Mouse (Mus musculus): ENCODE results near the gene Gm21970. TPM values are rescaled to one million over a fixed set of nuclear protein-coding genes. Genes with fewer than 3 reads are reported as not detected.

The Gm21970 gene
- total RNA-seq (2021): not detected
- long read RNA-seq, experiment 1, partial matches to known transcripts: 0 of 2 reads
- long read RNA-seq, experiment 1, other reads (novel, unspliced or antisense): 2 of 2 reads
- long read RNA-seq, experiment 2: 0 reads

DNA sequence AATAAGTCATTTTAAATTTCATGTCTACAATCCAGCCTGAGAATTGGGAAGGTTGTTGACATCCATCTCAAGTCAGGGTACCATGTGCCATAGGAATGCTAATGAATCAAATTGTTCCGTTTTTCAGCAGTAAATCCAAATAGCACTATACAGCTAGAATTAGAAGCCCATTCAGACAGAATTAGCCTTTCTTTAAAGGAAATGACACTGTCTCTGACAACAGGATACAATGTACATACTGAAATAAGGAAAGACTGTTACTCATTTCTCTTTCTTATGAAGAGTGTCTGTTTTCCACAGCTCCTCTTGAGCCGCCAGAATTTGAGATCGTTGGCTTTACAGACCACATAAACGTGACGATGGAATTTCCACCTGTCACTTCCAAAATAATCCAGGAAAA is at the start of gene Gm21970:
Gene Gm21970, plus strand, starts transcription at position 301 of the 400 bp plus-strand sequence.
- DNase-seq: no peak
- intact Hi-C loops (cut with DNase I): no loop called here

DNA sequence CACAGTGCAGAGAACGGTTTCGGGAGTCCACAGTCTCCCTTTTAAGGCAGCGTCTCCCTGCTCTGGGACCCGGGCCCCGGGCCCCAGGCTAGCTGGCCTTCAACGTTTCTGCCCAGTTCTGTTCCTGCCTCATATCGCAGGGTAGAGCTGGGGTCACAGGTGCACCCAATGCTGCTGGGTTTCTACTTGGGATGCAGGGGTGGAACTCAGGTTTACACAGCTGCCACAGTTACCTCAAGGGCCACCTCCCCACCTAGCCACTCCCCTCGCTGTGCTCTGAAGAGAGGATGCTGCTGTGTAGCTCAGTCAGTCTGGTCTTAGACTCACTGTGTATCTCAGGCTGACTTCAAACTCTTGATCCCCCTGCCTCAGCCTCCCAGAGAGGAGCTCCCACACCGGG is 45.0 kb upstream of the Gm21970 start:
- intact Hi-C loops (cut with DNase I): no loop called here

DNA sequence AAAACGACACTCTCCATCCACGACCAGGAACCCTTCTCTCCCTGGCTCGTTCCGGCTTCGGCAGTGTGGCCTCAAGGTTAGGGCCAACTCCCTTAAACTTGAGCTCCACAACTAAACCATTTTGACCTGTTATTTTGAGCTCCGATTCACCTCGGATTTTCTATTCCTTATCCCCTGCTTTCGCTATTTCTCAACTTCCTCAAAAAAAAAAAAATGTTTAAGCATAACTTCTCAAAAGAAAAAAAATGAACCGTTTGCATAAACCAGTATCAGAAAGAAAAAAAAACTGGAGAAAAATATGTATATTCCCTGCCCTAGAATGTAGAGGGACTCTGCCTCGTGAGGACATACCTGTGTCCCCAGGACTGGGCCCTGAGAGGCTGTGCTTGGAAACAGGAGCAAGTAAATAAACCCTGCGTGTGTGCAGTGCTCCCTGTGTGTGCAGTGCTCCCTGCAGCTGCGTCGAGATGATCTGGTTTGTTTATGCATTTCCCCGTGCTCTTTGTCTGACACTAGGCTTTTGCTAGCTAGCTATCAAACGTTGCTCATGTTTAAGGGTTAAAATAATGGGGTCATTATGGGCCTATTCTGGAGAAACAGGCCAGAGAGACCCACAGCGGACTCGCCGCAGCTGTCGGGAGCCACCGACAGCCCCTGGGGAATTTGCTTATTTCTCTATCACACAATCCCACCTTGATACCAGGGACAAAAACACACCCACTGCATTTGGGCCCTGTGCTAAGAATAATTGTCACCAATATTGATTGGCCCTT is 43.8 kb upstream of the Gm21970 start:
- intact Hi-C loops (cut with DNase I): no loop called here
- DNase-seq: no peak

More for the DNA sequence above, 45.0 kb upstream of the Gm21970 start:
- DNase-seq: no peak

DNA sequence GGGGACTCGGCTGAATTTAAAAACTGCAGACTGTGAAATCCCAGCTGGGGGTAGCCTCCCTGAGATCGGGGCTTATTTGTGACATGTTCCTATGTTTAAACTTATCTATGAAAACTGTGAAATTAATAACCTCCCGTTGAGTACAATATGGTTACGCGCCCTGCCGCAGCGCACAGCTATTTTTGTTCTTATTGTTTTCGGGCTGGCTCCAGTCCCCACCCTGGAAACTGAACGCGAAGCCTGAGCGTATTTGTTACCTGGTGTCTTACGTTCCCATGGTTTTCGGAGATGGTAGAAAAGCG is 43.3 kb upstream of the Gm21970 start:
- intact Hi-C loops (cut with DNase I): no loop called here

DNA sequence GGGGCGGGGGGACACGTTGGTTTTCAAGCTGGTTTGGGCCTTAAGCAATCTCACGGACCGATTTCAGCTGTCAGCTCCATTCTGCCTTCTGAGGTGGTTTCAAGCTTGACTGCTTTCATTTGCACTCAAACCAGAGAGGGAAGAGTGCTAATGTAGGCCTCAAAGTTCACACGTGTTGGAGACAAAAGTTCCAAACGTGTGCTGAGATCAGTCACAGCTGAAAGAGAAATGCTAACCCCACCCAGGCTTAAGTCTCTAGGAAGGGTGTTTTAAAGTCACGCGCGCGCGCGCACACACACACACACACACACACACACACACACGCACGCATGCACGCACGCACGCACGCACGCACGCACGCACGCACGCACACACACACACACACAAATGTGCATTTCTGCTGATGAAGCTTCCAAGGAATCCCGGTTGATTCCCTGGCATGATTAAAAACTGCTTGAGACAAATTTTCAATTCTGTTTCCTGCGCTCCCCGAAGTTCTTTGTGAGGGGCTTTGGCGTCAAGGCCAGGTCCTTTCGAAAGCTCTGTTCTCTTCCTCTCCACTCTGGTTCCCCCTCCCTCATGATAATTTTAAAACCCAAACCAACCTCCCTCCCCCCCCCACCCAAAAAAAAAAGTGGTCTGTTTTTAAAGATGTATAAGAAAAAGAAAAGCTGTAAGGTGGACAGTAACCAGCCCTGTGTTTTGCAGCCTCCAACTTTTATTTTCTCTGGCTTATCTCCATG is 42.8 kb upstream of the Gm21970 start:
- DNase-seq: no peak
- intact Hi-C loops (cut with DNase I): no loop called here

More for the DNA sequence above, 43.3 kb upstream of the Gm21970 start:
- DNase-seq: no peak

DNA sequence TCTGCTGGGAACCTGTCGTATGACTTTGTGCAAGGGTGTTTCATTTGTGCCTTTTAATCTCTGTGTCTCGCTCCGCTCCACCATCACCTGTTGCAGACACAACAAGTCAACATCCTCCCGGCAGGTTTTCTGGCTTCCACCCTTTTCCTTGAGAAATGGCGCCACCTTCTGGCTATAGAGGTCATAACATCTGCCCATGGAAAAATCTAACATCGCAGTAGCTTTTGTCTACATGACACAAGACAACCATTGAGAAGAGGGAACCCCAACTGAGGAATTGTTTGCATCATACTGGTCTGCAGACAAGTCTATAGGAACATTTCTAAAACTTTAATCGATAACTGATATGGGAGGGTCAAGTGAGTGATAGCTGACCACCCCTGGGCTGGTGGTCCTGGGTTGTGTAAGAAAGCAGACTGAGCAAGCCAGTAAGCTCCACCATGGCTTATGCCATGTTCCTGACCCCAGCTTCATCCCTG is 39.4 kb upstream of the Gm21970 start:
- intact Hi-C loops (cut with DNase I): loop anchor here (1.0 to 2.0 kb wide), 2 partner anchors 191 to 271 kb away; no protein-coding TSS in a partner anchor
- peak; percentile 66 to 86 for DNase-seq

DNA sequence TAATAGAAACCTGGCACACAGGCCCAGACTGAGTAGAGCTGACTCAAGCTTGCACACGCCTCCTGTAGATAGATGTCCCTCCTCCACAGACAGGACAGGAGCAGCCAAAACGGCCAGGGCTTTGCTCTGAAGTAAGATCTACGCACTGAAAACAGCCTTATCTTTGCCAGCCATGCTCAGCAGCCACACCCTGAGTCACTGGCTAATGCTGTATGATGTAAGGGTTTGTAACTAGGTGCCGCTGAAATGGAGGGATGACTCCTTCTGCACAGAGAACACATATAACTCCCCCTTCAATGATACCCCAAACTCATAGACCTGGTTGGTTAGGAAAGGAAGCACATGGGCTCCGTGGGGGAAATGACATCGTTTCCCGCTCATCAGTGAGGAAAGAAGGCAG is 38.8 kb upstream of the Gm21970 start:
- no peak for DNase-seq
- intact Hi-C loops (cut with DNase I): loop anchor here (1.0 to 2.0 kb wide), 2 partner anchors 192 to 271 kb away; no protein-coding TSS in a partner anchor

DNA sequence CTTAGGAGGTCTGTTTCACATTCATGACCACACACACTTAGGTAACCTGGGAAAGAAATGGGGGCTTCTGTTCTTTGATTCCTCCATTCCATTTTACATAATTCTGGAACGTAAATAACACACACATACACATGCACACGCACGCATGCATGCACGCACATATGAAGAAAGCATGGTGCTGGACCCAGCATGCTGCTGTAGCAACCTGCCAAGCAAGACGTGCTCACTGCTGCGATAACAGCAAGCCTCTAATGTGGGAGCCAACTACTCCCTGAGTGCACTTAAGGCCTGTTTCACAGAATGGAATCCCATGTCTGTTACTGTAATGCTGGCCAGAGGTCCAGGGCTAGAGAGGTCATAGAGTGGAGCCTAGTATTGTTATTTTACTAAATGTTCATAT is 38.3 kb upstream of the Gm21970 start:
- intact Hi-C loops (cut with DNase I): loop anchor here (2.0 kb wide), 1 partner anchor 192 kb away; no protein-coding TSS in a partner anchor
- no peak for DNase-seq

DNA sequence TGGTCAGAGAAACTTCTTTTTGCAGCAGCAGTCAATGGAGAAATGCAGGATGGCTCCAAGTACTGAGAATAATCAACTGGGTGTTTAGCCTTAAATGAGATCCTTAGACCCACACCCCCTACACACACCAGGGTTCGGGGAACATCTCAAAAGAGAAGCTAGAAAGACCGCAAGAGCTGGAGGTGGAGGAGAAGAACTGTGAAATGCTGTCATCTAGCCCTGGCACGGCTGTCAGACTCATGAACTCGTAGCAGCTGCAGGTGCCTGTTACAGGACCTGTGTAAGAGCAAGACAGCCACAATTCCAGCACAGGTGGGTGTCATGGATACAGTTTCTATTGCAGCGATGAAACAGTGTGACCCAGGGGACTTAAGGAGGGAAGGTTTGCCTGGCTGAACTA is 37.9 kb upstream of the Gm21970 start:
- DNase-seq: no peak
- intact Hi-C loops (cut with DNase I): loop anchor here (2.0 kb wide), 1 partner anchor 193 kb away; no protein-coding TSS in a partner anchor

DNA sequence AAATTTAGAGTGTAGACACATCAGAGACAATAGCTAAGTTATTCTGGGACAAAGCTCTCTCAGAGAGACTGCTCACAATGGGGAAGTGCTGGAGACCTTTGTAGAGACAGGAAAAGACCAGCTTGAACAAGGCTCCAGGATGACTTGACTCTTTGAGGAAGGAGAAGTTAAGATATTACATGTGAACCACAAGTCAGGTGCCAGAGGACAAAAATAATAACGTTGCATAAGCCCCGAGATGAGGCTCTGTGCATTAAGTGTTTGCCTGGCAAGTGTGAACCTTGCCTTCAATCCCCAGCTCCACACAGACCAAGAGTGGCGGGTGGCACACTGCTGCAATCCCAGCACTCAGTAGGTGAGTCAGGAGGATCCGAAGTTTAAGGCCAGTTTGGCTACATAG is 36.9 kb upstream of the Gm21970 start:
- DNase-seq: no peak
- intact Hi-C loops (cut with DNase I): no loop called here

DNA sequence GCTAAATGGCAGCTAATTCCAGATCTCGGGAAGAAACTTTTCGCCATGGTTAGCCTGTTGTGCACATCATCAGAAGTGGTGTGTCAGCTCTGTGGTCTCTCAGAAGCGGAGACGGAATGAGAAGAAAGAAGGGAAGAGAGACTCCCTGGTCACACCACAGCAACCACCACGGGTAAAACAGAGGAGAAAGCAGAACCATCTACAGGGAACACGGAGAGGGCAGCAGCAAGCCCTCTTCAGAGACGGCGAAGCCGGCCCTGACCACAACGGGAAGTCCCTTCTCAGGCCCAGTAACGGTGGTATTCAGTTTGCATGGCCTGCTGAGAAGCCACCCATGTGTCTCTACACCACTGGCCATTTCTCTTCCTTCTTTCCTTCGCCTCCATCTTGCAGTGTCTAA is 36.4 kb upstream of the Gm21970 start:
- DNase-seq: no peak
- intact Hi-C loops (cut with DNase I): loop anchor here (5.0 kb wide), 2 partner anchors 157 to 172 kb away; no protein-coding TSS in a partner anchor

DNA sequence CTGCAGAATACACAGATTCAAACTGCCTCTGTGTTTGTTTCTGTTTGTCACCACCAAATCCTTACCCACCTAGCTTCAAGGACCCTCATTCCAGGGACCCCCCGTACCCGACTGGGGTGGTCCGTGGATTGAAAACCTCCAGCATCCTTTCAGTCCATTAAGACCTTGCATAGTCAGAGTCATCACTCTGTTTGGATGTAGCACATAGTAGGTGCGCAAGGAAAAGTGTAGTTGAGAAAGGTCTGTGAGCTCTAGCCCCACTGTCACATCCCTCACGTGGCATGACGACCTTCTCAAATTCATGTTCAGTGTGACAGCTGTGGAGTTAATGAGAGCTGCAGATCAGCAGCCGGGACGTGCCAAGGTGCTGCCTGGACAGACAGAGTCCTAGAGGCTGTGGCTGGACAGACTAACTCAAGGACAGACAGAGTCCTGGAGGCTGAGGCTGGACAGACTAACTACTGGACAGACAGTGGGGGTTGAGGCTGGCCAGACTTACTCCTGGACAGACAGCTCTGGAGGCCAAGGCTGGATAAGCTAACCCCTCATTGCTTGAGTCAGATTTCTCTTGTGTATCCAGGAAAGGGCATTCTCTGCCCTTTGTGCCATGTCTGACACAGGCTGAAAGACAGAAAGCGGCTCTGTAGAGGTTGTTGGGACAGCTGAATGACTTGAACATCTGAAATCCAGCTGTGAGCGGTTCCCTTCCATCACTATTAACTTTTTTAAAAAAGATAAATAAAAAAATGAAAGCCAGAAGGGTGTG is 34.6 kb upstream of the Gm21970 start:
- intact Hi-C loops (cut with DNase I): loop anchor here (5.0 kb wide), 2 partner anchors 155 to 170 kb away; no protein-coding TSS in a partner anchor
- no peak for DNase-seq

DNA sequence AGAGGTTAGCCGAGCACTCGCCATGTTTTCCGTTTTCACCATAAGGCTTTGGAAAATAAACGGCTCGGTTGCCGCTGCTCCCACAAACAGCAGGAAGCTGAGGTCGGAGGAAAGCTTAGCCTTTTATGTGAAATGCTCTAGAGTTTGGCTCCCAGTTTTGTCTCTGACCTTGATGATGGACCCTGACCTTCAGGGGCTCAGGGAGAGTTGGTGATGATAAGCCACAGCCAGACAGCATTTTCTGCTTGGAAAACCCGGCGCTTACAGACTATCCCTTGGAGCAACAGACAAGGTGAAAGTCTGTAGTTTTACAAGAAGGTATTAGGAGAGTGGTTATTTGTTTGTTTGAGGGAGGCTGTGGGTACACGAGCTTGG is 34.0 kb upstream of the Gm21970 start:
- DNase-seq: no peak
- intact Hi-C loops (cut with DNase I): loop anchor here (5.0 kb wide), 2 partner anchors 155 to 170 kb away; no protein-coding TSS in a partner anchor

DNA sequence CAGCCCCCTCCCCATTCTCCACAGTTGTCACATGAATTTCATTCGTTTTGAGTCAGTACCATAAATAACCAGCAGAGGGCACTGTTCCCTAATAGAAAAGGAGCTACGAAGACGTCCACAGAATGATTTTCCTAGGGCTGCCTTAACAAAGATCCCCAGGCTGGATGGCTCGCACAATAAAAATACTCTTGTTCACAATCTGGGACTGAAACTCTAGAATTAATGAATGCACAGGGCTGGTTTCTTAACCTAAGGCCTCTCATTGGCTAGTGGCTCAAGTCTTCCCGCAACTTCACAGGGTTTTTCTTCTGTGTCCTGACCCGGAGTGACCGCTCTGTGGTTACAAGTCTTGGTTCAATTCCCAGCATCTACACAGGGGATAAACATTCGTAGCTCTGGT is 33.0 kb upstream of the Gm21970 start:
- DNase-seq: peak; percentile 43 to 81
- intact Hi-C loops (cut with DNase I): loop anchor here (5.0 kb wide), 2 partner anchors 154 to 169 kb away; no protein-coding TSS in a partner anchor

DNA sequence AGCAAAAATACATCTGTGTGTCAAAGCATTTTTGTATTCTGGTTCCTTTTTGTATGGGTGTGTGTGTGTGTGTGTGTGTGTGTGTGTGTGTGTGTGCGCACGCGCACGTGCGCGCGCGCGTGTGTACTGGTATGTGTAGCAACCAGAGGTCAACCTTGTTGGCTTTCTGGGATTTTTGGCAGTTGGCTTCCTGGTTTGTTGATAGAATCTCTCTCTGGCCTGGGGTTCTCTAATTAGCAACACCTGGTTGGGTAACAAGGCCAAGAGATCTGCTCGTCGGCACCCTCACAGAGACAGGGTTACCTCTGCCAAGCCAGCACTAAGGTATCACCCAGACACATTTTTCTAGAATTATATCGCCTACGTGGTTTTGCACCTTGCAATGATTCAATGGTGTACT is 32.0 kb upstream of the Gm21970 start:
- no peak for DNase-seq
- intact Hi-C loops (cut with DNase I): loop anchor here (5.0 kb wide), 2 partner anchors 153 to 168 kb away; no protein-coding TSS in a partner anchor

DNA sequence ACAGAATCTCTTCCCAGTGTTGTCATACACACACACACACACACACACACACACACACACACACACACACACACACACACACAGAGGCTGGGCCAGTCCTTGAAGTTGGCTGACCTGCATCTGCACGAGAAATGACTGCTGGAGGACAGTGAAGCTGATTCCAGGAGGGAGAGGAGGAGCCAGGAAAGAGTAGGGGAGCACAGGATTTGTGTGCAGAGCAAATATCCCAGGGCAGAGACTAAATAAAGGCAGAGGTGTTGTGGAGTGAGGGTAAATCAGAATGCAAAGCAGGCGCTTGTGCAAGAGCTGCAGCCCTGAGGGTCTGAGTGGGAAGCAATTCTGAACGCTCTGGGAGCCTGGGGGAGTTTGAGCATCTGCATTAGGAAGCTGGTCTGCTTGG is 31.4 kb upstream of the Gm21970 start:
- DNase-seq: no peak
- intact Hi-C loops (cut with DNase I): loop anchor here (1.0 kb wide), 1 partner anchor 81 kb away; no protein-coding TSS in a partner anchor

DNA sequence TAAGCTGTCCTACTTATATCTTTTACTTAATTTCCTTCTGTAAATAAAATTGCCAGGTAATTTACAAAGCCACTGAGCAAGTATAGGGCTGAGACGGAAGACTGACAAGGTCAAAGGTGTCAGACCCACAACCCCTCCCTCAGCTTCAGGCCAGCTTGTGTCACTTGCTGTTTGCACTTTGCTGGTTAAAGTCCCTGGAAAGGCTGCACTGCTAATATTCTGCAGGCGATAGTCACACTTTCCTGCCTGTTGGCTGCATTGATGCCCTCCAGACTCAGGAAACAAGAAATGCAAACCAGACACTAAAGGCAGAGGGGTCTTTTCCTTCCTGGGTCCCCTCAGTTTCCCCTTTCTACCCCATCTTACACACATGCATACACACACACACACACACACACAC is 29.5 kb upstream of the Gm21970 start:
- DNase-seq: no peak
- intact Hi-C loops (cut with DNase I): loop anchor here (2.0 kb wide), 1 partner anchor 27 kb away; no protein-coding TSS in a partner anchor

DNA sequence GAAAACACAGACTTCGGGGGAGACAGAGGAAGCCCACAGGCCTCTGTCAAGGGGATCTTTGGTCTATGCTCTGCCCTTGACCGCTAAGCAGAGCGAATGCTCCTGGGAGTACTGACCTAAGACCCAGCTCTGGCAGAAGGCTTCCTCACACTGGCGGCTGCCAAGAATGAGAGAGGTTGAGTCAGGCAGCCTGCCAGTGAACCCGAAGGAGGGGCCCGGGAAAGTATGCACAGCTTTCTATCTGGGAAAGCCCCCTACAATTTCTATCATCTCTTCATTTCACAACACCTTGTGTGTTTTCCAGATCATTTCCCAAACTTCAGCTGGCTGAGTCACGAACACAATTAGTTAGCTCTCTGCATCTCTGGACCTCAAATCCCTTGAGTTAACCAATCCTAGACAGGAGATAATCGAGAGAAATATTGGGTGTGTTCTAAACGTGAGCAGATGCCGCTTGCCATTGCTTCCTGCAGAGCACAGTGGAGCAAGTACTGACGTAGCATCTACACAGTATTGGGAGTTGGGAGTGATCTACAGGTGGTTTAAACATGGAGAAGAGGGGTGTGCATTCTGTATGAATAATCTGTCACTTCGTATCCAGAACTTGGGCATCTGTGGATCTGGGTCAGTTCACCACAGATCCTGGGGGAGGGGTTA is 28.8 kb upstream of the Gm21970 start:
- DNase-seq: peak; percentile 72 to 76
- intact Hi-C loops (cut with DNase I): loop anchor here (1.0 to 2.0 kb wide), 2 partner anchors 26 to 44 kb away; partner anchors contain the start of gene Il10rb

DNA sequence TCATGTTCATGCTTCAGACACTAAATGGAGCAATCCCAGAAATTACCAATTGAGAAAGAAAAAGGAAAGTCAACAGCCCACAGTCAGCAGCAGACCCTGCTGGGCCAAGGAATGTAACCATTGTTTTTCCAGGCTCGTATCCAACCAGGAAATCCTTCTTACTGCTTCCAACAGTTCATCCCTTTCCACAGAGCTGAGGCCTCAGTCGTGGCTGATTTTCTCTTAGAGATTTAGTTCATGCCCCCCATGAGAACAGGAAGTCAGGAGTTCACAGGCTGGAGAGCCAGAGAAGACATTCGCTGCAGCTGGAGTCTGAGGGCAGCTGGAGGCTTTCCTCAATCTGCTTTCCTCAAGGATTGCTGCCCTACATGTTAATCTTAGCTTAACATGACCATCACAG is 28.0 kb upstream of the Gm21970 start:
- intact Hi-C loops (cut with DNase I): loop anchor here (1.0 to 2.0 kb wide), 2 partner anchors 25 to 43 kb away; partner anchors contain the start of gene Il10rb
- peak; percentile 39 to 70 for DNase-seq

All from heart, postnatal 14 days (tissue).